Mouse (Mus musculus) left cerebral cortex, adult 8-10 months (tissue): ENCODE results near the gene Gtf2ird1. TPM values are rescaled to one million over a fixed set of nuclear protein-coding genes. Genes with fewer than 3 reads are reported as not detected.

ENCODE experiments used
- DNase-seq, 2 experiments: peaks; one replicate each; pipeline ENCODE4 v3.0.0; 2022; ENCODE audit warnings: low spot score in 2 of 2
- total RNA-seq, 4 experiments: library from RNA; stranded (reverse); gene quantifications; 2 replicates each; pipeline ENCODE4 v1.2.4; 2022

Gtf2ird1 gene
- total RNA-seq, 4 experiments from 2014 or later, result 48.9 to 66.4 (median 52.1) TPM

GRCm38 (mm10) chr5:134445208-134445831 is 11.2 kb downstream of the Gtf2ird1 start:
- no peak for DNase-seq

- no peak for DNase-seq
Measured at GRCm38 (mm10) chr5:134444473-134444872, 12.0 kb downstream of the Gtf2ird1 start.

- no peak for DNase-seq
Measured at GRCm38 (mm10) chr5:134442066-134442465, 14.4 kb downstream of the Gtf2ird1 start.

GRCm38 (mm10) chr5:134441105-134441504 is 15.4 kb downstream of the Gtf2ird1 start:
- DNase-seq, result no peak

- DNase-seq, result no peak
Measured at GRCm38 (mm10) chr5:134440098-134440497, 16.4 kb downstream of the Gtf2ird1 start.

DNA sequence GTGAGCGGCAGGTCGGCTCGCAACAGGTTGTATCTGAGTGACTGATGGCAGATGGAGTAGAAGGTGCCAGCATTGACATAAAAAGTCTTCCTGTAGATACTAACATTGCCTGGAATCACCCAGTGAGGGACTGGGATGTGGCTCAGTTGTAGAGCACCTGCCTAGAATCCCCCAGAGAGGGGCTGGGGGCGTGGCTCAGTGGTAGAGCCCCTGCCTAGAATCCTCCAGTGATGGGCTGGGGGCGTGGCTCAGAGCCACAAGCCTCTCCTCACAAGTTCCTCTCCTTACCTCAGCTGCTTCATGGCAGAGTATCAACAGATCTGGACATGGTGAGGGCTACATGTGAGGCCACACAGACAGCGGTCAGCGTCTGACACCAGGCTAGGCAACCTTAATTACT is 17.0 kb downstream of the Gtf2ird1 start:
- DNase-seq, result no peak

DNA sequence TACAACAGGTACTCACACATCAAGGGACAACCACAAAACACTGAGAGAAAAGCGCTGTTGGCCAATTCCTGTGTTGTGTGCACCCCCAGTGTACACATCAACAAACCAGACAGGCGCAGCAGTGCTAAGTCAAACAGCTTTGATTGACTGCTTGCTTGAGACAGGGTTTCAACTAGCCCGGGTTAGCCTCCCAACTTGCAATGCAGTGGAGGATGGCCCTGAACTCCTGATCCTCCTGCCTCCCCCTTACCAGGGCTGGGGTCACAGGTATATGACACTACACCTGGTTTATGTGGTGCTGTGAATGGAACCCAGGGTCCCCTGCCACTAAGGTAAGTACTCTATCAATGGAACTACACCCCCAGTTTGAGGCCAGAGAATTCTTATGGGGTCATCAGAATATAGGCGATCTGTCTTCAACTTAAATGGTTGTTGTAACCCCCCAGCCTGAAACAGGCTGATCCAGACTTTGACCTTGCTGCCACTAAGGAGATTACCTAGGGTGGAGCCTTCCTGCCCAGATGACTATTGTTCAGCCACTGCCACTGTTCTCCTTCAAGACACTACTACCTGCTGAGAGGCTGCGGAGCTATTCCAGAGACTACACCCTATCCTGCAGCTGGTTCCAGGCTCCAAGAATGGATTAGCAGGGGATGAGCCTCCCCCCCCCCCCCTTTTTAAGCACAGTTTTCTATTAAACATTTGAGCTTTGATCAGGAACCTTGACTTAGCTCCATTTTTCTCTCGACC is 17.7 kb downstream of the Gtf2ird1 start:
- DNase-seq, result no peak

DNA sequence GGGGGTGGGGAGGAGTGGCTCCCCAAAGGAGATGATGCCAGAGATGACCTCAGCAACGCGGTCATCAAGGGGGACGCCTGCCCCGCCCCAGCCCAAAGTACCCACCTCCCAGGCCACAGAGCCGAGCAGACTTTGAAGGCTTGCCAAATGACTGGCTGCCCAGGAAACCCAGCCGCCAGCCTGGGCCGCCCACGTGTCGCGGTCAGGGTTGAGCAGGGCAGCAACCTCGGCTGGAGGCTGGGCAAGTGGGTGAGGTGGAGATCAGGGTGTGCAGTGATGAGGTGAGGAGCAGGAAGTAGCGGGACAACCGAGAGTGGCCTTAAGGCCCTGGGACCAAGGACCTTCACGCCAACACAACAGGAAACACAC is 19.1 kb downstream of the Gtf2ird1 start:
- DNase-seq, result no peak

DNA sequence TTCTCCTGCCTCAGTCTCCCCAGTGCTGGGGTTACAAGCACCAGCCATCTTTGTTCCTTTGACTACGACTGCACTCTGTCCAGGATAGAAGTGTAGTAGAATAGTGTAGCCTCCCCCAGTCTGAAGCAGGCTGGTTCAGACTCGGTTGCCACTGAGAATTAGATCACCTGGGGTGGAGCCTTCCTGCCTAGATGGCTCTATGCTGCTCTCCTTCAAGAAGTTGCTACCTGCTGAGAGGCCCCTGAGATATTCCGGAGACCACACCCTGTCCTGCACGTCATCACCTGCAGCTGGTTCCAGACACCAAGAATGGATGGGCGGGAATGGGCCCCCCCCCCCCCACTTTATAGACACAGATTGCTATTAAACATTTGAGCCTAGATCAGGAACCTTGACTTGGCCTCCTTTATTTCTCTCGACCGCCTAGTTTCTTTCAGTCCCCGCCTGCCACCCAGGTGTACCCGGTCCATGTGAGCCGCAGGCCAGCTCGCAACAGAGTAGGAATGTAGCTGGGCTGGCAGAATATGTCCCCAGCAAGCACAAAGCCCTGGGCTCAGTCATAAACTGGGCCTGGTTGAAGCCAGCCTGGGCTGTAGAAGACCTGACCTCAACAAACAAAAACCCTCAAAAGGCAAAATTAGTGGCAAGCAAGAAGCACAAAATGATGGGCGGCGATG is 19.6 kb downstream of the Gtf2ird1 start:
- no peak for DNase-seq

- DNase-seq, result no peak
Measured at GRCm38 (mm10) chr5:134435836-134436331, 20.6 kb downstream of the Gtf2ird1 start.

GRCm38 (mm10) chr5:134433137-134433536 is 23.4 kb downstream of the Gtf2ird1 start:
- DNase-seq, result no peak

- no peak for DNase-seq
Measured at GRCm38 (mm10) chr5:134430087-134430486, 26.4 kb downstream of the Gtf2ird1 start.

GRCm38 (mm10) chr5:134427664-134428063 is 28.9 kb downstream of the Gtf2ird1 start:
- peak; percentile 65 to 85 for DNase-seq

DNA sequence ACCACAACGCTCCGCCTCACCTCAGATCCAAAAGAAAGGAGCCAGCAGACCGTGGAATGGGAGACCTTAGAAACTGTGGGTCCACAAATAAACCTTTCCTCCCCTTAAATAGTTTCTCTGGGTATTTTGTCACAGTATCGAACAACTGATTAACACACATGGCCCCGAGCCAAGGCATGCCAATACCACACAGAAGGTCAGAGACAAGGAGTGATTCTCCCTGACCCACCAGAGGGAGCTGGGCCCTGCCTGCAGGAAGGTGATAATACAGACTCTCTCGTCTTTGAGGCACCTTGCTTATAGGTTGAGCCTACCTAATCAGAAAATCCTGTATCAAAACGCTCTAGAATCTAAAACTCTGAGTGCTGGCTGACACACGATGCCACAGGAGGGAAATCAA is 30.9 kb downstream of the Gtf2ird1 start:
- DNase-seq, result no peak

DNA sequence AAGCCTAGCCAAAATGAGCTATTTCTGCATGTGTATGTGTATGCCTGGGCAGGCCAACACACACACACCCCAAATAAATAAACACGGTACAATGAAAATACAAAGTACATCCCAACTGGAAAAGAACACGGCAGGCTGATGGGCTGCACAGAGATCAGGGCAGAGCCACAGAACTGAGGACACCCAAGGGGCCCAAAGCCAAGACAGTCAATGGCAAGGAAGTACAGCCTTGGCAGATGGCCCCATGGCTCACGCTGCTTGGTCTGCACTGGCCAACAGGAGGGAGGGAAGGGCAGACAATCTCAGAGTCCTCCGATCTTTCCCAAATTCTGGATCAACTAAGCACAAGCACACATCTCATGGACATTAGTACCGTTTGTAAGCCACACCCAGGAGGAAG is 32.6 kb downstream of the Gtf2ird1 start:
- no peak for DNase-seq

DNA sequence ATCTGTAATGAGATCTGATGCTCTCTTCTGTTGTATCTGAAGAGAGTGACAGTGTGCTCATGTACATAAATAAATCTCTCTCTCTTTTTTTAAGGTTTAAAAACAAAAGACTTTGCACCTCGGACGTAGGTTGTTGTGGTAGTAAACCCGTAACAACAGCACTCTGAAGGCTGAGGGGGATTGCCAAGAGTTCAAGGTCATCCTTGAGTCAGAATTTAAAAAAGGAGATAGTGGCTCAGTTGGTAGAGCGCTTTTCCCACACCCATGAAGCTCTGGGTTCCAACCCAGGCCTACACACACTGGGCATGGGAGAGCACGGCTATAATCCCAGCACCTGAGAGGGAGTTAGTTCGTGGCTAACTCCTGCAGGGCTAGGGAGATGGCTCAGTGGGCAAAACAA is 33.1 kb downstream of the Gtf2ird1 start:
- DNase-seq, result no peak

DNA sequence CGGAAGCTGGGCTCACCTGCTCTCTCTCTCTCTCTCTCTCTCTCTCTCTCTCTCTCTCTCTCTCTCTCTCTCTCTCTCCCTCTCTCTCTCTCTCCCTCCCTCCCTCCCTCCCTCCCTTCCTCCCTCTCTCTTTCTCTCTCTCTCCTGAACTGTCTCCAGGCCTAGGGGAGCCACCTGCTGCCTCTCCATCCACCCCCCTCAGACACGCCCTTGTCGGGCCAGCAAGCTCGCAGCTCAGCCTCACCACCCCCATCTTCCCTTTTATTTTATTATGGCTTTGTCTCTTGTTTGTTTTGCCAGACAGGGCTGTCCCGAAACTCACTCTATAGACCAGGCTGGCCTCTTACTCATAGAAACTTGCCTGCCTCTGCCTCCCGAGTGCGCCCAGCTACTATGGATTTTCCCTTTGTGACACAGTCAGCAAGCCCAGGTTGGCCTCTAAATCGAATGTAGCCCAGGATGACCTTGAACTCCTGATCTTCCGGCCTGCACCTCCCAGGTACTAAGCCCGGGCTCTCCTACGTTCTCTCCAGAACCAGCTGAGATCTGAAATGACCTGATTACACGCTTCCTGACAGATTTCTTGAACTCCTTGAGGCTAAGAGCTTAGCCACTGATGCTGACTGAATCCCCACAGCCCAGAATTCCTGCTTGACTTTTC is 34.1 kb downstream of the Gtf2ird1 start:
- DNase-seq, result no peak

GRCm38 (mm10) chr5:134421061-134421460 is 35.5 kb downstream of the Gtf2ird1 start:
- no peak for DNase-seq

- no peak for DNase-seq
Measured at GRCm38 (mm10) chr5:134419700-134420099, 36.8 kb downstream of the Gtf2ird1 start.

DNA sequence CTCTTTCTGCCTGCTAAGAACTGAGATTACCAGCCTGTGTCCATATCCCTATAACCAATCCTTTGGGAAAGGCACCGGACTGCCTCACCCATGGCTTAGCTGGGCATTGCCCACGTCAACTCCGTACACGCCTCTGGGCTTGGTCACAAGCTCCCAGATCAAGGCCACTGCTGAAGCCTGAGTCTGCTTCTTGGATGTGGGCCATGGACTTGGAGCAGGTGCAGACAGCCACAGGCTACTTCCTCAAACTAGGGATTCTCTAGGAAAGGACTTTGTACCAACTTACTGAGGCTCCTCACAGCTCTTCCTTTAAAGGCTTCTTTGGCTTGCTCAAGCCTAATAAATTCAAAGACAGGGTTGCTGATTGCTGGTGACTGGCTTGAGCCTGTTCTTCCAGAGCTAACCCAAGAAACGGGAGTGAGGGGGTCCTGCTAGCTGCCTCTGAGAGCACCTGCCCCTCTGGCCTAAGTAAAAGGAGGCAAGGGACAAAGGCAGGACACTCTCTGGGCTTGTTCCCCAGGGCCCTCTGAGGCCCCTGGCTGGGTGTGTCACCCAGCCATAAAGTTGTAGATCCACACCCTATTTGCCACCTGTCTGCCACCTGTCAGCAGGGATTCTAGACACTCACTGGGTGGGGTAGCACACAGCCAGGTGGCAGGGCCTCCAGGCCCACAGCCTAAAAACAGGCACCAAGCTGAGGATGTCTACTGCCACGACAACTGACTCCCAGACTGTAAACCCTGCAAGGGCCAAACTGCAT is 38.0 kb downstream of the Gtf2ird1 start:
- DNase-seq, result no peak

DNA sequence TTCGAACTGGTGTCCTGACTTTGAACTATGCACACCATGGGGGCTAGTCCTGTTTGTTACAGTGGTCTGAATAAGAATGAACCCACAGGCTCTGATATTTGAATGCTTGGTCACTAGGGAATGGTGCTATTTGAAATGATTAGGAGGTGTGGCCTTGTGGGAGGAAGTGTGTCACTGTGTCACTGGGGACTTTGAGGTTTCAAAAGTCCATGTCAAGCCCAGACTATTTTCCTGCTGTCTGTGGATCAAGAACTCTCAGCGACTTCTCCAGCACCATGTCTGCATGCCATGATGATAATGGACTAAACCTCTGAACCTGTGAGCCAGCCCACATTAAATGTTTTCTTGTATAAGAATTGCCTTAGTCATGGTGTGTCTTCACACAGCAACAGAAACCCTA is 44.2 kb downstream of the Gtf2ird1 start:
- DNase-seq, result no peak
